Mouse (Mus musculus): ENCODE measurements around the gene Dennd4a. TPM values are rescaled to one million over a fixed set of nuclear protein-coding genes. Genes with fewer than 3 reads are reported as not detected.

Dennd4a gene
- polyA plus RNA-seq, 1 experiment = 2.2 TPM

DNA sequence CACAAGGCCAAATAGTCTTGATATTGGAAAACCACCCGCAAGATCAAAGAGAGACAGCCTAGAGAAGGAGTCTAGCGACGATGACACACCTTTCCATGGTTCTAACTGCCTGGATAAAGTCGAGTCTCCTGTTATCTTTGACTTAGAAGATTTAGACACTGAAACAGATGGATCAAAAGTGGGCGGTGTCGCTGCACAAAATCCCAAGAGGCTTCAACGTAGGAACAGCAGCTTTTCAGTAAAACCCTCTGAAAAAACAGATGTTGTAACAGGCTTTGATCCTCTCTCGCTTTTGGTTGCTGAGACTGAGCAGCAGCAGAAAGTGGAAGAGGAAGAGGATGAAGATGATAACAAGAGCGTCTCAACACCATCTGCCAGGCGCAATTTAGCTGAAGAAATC, 85.5 kb downstream of the Dennd4a start:
- no peaks in the 10 kb centered on the region for H3K4me1 ChIP-seq (ENCODE audit: control insufficient read depth, insufficient read depth, insufficient read length, low read length)
- WGBS = 80% methylated on average over 10 of the region's 10 CpGs
- peaks cover 8% of the 10 kb centered on the region; the same call in 1 of the 2 replicates for H3K36me3 ChIP-seq (ENCODE audit: control insufficient read depth, insufficient read depth, low read length)
- TF ChIP-seq CTCF (IDR thresholded peaks at IDR 0.05; ENCODE audit: extremely low read depth, insufficient read length, insufficient replicate concordance, low read depth, low read length) (no peak), POLR2A (IDR thresholded peaks at IDR 0.05; ENCODE audit: low read depth, low read length) (no peak)
- H3K27ac ChIP-seq (ENCODE audit: insufficient read depth, low read depth, low read length) = no peak overlapping the region
- H3K4me3 ChIP-seq (ENCODE audit: low read depth, low read length) = no peak overlapping the region
- no peaks in the 10 kb centered on the region for H3K27me3 ChIP-seq (ENCODE audit: control insufficient read depth, insufficient read depth, low read length)

GRCm38 (mm10) chr9:64902866-64903265, 91.7 kb downstream of the Dennd4a start:
- TF ChIP-seq CTCF (IDR thresholded peaks at IDR 0.05; ENCODE audit: extremely low read depth, insufficient read length, insufficient replicate concordance, low read depth, low read length) (no peak), POLR2A (IDR thresholded peaks at IDR 0.05; ENCODE audit: low read depth, low read length) (no peak)
- WGBS = 57% methylated on average over 4 of the region's 4 CpGs
- no peaks in the 10 kb centered on the region for H3K27me3 ChIP-seq (ENCODE audit: control insufficient read depth, insufficient read depth, low read length)
- H3K27ac ChIP-seq (ENCODE audit: insufficient read depth, low read depth, low read length) = no peak overlapping the region
- no peak overlapping the region for H3K4me3 ChIP-seq (ENCODE audit: low read depth, low read length)
- H3K36me3 ChIP-seq (ENCODE audit: control insufficient read depth, insufficient read depth, low read length) = peaks cover 6% of the 10 kb centered on the region
- H3K4me1 ChIP-seq (ENCODE audit: control insufficient read depth, insufficient read depth, insufficient read length, low read length) = no peaks in the 10 kb centered on the region

GRCm38 (mm10) chr9:64903386-64903785, 92.2 kb downstream of the Dennd4a start:
- Histone ChIP-seq H3K27me3 (ENCODE audit: control insufficient read depth, insufficient read depth, low read length) (no peaks in the 10 kb centered on the region), H3K36me3 (ENCODE audit: control insufficient read depth, insufficient read depth, low read length) (peaks cover 4% of the 10 kb centered on the region), H3K4me1 (ENCODE audit: control insufficient read depth, insufficient read depth, insufficient read length, low read length) (no peaks in the 10 kb centered on the region), H3K27ac (ENCODE audit: insufficient read depth, low read depth, low read length) (no peak overlapping the region), H3K4me3 (ENCODE audit: low read depth, low read length) (no peak overlapping the region)
- 52% methylated on average over 3 of the region's 3 CpGs for WGBS
- TF ChIP-seq CTCF (IDR thresholded peaks at IDR 0.05; ENCODE audit: extremely low read depth, insufficient read length, insufficient replicate concordance, low read depth, low read length) = peak; percentile 73; the same call in 1 of the 2 replicates
- no peak for TF ChIP-seq POLR2A (IDR thresholded peaks at IDR 0.05; ENCODE audit: low read depth, low read length)

DNA sequence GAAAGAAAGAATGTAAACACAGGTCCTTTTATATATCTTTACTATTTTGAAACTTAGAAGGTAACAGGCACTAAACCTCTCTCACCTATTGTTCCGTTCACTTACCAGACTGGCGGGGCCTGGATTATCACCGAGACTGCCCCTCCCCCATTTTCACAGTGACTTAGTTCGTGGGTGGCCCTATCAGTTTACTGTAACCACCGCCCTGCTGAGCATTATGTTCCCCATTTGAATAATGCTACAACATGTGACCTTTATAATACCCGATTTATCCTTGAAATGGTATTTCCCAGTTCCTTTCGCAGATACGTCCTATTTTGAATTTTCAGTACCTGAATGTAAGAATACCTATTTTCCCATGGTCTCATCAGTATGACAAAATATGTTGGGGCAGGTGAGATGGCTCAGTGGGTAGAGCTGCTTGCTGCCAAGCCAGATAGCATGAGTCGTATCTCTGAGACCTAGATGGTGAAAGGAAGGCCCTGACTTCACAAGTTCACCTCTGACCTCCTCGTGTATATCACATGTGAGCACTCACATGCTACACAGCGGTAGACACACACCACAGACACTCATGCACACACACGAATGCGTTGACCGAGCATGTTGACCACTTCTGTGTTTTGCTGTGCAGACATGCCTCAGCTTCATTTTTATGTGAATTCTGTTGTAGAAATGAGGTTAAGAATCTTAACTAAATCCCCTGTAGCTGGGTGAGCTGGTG, 93.9 kb downstream of the Dennd4a start:
- H3K27me3 ChIP-seq (ENCODE audit: control insufficient read depth, insufficient read depth, low read length) = no peaks in the 10 kb centered on the region
- no peak overlapping the region for H3K4me3 ChIP-seq (ENCODE audit: low read depth, low read length)
- H3K4me1 ChIP-seq (ENCODE audit: control insufficient read depth, insufficient read depth, insufficient read length, low read length) = no peaks in the 10 kb centered on the region
- WGBS = 88% methylated on average over 14 of the region's 14 CpGs
- no peak overlapping the region for H3K27ac ChIP-seq (ENCODE audit: insufficient read depth, low read depth, low read length)
- peaks cover 6% of the 10 kb centered on the region for H3K36me3 ChIP-seq (ENCODE audit: control insufficient read depth, insufficient read depth, low read length)
- no peak for TF ChIP-seq POLR2A (IDR thresholded peaks at IDR 0.05; ENCODE audit: low read depth, low read length)

GRCm38 (mm10) chr9:64907441-64907840, 96.3 kb downstream of the Dennd4a start:
- H3K27ac ChIP-seq (ENCODE audit: insufficient read depth, low read depth, low read length) = no peak overlapping the region
- peaks cover 8% of the 10 kb centered on the region for H3K36me3 ChIP-seq (ENCODE audit: control insufficient read depth, insufficient read depth, low read length)
- WGBS = 89% methylated on average over 3 of the region's 3 CpGs
- H3K27me3 ChIP-seq (ENCODE audit: control insufficient read depth, insufficient read depth, low read length) = no peaks in the 10 kb centered on the region
- H3K4me1 ChIP-seq (ENCODE audit: control insufficient read depth, insufficient read depth, insufficient read length, low read length) = no peaks in the 10 kb centered on the region
- TF ChIP-seq CTCF (IDR thresholded peaks at IDR 0.05; ENCODE audit: extremely low read depth, insufficient read length, insufficient replicate concordance, low read depth, low read length) (no peak), POLR2A (IDR thresholded peaks at IDR 0.05; ENCODE audit: low read depth, low read length) (no peak)
- no peak overlapping the region for H3K4me3 ChIP-seq (ENCODE audit: low read depth, low read length)

GRCm38 (mm10) chr9:64913406-64913805, 102.3 kb downstream of the Dennd4a start:
- WGBS = 34% methylated on average over 4 of the region's 4 CpGs
- no peak for TF ChIP-seq CTCF (IDR thresholded peaks at IDR 0.05; ENCODE audit: extremely low read depth, insufficient read length, insufficient replicate concordance, low read depth, low read length)
- no peak for TF ChIP-seq POLR2A (IDR thresholded peaks at IDR 0.05; ENCODE audit: low read depth, low read length)
- Histone ChIP-seq H3K4me1 (ENCODE audit: control insufficient read depth, insufficient read depth, insufficient read length, low read length) (peaks cover 13% of the 10 kb centered on the region; the same call in 1 of the 2 replicates), H3K4me3 (ENCODE audit: low read depth, low read length) (no peak overlapping the region), H3K27ac (ENCODE audit: insufficient read depth, low read depth, low read length) (peak overlapping the region; percentile 39; the same call in 1 of the 2 replicates), H3K36me3 (ENCODE audit: control insufficient read depth, insufficient read depth, low read length) (peaks cover 3% of the 10 kb centered on the region), H3K27me3 (ENCODE audit: control insufficient read depth, insufficient read depth, low read length) (no peaks in the 10 kb centered on the region)

DNA sequence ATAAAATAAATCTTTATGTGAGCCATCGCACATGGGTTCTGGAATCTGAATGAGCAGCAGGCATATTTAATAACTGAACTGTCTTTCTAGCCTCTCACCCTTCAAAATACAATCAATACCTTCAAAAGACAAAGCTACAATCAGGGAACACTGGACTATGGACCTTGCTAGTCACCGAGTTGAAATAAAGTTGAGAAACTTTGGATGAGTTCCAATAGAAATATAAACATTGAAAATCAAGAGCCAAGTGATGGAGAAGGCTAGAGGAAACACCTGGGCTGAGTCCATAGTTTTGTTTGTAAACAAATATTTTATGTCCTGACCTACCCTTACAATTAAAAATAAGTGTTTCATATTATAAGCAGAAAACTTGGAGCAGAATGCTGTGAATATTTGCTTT, 102.8 kb downstream of the Dennd4a start:
- peaks cover 3% of the 10 kb centered on the region for H3K36me3 ChIP-seq (ENCODE audit: control insufficient read depth, insufficient read depth, low read length)
- TF ChIP-seq POLR2A (IDR thresholded peaks at IDR 0.05; ENCODE audit: low read depth, low read length) (no peak), CTCF (IDR thresholded peaks at IDR 0.05; ENCODE audit: extremely low read depth, insufficient read length, insufficient replicate concordance, low read depth, low read length) (no peak)
- H3K27ac ChIP-seq (ENCODE audit: insufficient read depth, low read depth, low read length) = no peak overlapping the region
- WGBS = 27% methylated on average over 2 of the region's 2 CpGs
- no peaks in the 10 kb centered on the region for H3K27me3 ChIP-seq (ENCODE audit: control insufficient read depth, insufficient read depth, low read length)
- H3K4me1 ChIP-seq (ENCODE audit: control insufficient read depth, insufficient read depth, insufficient read length, low read length) = peaks cover 13% of the 10 kb centered on the region; the same call in 1 of the 2 replicates
- H3K4me3 ChIP-seq (ENCODE audit: low read depth, low read length) = no peak overlapping the region
